Mouse (Mus musculus) ovary, adult 18-20 months (tissue): ENCODE measurements around the gene Elf1.
"Not testable (repeated sequence)": the region's sequence is repeated elsewhere in the genome, so short reads cannot be mapped to it uniquely, and the experiment has no call there.

ENCODE experiments used
- DNase-seq: peaks from one replicate; pipeline ENCODE4 v3.0.0; 2022; ENCODE audit warnings: low spot score, mixed read lengths

Elf1 gene

GRCm38 (mm10) chr14:79480624-79481338 lies at the start of gene Elf1:
Gene Elf1, plus strand, starts transcription at chr14:79481194.
- peak; percentile 93 for DNase-seq

GRCm38 (mm10) chr14:79434068-79434467 lies 46.9 kb upstream of the Elf1 start:
- no peak for DNase-seq

GRCm38 (mm10) chr14:79440655-79441054 lies 40.3 kb upstream of the Elf1 start:
- DNase-seq: no peak

DNA sequence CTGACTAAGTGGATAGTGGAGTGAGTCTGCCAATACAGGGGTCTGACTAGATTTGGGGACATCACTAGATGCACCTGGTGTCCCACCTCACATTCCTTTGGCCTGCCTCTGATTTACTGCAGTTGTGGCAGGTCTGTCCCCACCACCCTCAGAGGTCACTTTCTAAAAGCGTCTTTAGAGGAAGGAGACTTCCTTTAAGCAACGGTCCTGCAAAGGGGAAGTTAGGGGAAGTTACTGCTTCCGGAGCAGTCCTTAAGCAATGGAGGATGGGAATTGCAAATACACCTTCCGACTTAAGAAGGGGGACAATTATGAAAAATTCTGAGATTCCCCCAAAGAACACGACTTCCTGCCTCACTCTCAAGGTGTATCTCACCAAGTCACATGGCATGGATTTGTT lies 39.6 kb upstream of the Elf1 start:
- DNase-seq: no peak

GRCm38 (mm10) chr14:79444601-79445000 lies 36.4 kb upstream of the Elf1 start:
- no peak for DNase-seq

- no peak for DNase-seq
These were observed 35.9 kb upstream of the Elf1 start for GRCm38 (mm10) chr14:79445055-79445620.

GRCm38 (mm10) chr14:79451681-79452590 lies 29.1 kb upstream of the Elf1 start, which contains the start of gene Kbtbd6:
Gene Kbtbd6, plus strand, starts transcription at chr14:79451835.
- peak; percentile 76 for DNase-seq

DNA sequence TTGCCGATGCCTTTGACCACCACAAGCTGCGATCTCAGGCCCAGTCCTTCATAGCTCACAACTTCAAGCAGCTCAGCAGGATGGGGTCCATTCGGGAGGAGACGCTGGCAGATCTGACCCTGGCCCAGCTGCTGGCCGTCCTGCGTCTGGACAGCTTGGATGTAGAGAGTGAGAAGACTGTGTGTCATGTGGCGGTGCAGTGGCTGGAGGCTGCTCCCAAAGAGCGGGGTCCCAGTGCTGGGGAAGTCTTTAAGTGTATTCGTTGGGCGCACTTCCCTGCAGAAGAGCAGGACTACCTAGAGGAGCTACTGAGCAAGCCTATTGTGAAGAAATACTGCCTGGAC lies 28.4 kb upstream of the Elf1 start:
- DNase-seq: not testable (repeated sequence)

- DNase-seq: no peak
These were observed 20.6 kb upstream of the Elf1 start for GRCm38 (mm10) chr14:79460401-79460800.

DNA sequence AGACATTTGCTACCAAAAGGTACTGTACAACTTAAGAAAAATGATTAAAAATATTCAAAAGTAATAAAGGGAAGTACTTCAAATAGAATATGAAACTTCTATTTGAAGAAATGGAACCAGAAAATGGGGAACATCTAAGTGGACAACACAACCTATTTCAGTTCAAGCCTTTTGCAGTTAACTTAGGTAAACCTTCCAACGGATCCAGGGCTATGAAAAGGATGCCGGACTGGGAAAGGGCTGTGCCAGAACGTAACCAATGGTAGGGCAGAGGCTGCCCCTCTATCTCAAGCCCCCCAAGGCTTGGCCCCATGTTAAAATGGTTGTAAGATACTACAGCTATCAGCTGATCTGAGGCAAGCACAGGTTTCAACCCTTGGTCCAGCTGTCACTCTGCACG lies 20.0 kb upstream of the Elf1 start:
- DNase-seq: no peak

- no peak for DNase-seq
These were observed 15.4 kb upstream of the Elf1 start for GRCm38 (mm10) chr14:79465623-79466022.

DNA sequence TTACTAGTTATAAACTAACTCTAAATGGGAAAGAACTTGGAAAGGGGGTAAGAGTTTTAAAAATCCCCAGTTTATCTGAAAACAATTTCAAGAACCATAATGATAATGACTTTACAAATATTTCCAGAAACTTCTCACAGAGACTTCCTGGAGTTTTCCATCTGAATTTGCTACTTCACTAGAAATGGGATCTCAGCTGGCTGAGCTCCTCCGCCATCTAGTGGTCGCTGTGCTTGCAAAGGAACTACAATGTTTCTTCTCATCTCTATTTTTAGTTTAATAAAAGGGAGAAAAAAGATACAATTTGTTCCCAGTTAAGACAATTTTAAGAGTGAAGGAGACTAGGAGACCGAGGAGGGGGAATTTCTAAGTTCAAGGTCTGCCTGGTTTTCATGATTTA lies 13.4 kb upstream of the Elf1 start:
- no peak for DNase-seq

GRCm38 (mm10) chr14:79473384-79473783 lies 7.6 kb upstream of the Elf1 start:
- no peak for DNase-seq

GRCm38 (mm10) chr14:79481339-79482151 lies 551 bp downstream of the Elf1 start, which contains the start of gene Wbp4:
Gene Wbp4, minus strand, starts transcription at chr14:79481520.
- DNase-seq: peak; percentile 80

DNA sequence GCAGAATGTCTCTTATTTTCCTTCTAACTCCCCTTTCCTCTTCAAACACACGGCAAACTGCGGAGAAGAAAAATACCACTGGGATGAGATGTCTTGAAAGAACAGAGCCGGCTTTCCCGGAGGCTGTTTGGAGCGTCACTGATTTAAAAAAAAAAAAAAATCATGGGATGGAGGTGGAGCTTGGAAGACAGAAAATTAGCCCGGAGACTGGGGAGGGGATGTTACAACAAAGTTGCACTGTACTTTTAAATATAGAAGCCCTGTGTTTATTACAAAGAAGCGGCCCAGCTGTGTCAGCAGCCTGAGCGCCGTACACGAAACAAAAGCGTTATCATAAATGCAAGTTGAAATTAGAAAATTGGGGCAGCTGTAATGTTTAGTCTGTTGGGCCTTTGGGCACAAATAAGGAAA lies 1.3 kb downstream of the Elf1 start:
- no peak for DNase-seq

GRCm38 (mm10) chr14:79482747-79483355 lies 1.9 kb downstream of the Elf1 start:
- DNase-seq: no peak

- DNase-seq: no peak
These were observed 2.7 kb downstream of the Elf1 start for GRCm38 (mm10) chr14:79483611-79484120.

DNA sequence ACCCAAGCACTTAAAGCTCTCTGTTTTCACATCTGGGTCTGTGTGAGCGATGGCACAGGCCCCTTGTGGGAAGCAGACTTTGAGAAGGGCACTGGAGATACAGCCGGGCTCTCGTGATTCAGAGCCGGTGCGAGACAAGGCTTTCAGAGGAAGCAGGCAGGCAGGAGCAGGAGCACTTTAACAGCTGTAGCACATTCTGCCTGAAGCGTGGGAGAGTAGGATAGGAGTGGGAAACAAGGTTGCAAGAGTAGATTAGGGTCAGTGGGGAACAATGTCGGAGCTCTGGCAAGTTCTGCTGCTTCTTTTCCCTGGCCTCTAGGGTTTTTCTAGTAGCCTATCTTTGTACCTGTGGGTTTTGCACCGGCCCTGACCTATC lies 5.6 kb downstream of the Elf1 start:
- DNase-seq: no peak

DNA sequence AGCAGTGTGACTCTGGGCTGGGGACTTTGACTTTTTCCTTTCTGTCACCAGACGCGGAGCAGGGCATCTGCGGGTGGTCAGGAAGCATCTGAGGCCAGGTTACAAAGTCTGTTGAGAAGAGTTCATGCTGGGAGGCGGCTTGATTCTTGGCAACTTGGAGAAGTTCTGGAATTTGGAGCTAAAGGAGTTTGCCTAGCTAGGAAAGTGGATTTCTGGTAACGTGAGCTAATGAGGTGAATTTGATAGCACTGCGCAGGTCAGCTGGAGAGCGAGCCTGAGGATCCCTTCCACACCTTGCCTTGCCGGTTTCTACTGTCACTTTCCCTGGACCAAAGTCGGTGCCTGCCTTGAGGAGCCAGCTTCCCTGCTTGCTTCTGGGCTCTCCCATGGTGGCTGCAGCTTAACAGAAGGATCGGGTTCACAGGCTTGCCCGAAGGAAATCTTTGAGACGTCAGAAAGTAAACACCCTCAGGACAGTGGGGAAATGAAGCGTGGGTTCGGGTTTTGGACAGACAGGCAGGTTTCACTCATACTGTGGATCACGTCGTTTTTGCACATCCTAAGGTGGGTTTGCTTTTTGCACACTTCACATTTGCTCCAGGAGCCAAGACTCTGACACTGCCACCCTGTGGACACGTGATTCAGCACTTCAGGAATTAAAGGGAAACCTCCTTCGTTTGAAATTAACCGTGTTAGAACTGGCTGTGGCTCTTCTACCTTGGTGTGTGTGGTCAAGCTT lies 6.2 kb downstream of the Elf1 start:
- DNase-seq: no peak

DNA sequence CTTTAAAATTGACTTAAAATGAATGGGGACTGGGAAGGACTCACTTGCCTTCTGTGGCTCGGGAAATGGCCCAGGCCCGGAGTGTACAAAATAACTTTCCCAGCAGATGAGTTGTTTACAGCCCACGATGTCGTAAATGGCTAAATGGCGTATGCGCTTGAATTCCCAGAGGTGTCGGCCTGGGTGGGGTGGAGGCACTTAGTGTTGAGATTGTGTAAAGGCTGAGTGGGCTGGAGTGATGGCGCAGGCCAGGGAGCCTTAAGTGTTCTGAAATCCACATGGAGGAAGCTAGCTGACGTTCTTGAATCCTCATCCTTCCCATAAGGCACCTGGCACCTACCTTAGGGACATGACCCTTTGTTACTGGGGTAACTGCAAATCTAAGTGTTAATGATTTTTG lies 7.5 kb downstream of the Elf1 start:
- no peak for DNase-seq

DNA sequence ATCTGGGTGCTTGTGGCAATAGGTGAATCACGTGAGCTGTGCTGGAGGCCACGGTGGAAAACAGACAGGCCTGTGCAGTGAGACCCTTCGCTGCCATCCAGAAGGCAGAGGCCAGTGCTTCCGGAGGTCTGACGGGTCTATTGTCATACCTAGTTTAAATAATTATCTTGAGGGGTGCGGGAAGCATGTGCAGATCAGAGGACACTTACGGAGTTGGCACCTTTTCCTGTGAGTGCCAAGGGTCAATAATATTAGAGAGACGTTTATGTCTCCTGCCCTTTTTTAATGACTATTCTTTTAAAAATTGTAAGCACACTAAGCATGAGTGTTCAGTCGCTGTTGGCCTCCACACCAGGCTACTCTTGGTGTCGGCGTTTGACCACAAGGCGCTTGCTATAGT lies 8.2 kb downstream of the Elf1 start:
- no peak for DNase-seq
